Mouse (Mus musculus): ENCODE measurements around the gene Cebpz.

Cebpz gene

DNA sequence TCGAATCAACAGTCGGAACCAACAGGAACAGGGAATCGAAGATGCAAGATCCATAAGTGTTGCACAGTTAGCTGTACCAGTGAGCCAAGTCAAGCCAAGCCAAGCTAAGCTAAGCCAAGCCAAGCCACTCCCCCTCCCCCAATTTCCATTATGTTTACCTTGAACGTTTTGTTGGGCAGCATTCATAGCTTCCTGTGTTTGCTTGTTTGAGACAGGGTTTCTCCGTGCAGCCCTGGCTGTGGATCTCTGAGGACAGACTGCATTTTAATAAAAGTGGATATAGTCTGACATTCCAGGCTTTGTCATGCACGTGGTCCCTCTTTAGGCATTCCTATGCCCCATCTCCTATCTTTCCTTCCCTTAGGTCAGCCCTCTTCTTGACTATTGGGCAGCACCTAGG, 21.1 kb downstream of the Cebpz start:
- TF ChIP-seq POU5F1 (IDR thresholded peaks at IDR 0.05; ENCODE audit: borderline replicate concordance, low read length) (0 out of 2 replicates have a peak, but pooled peaks have one; percentile 29), CTCF (conservative IDR thresholded peaks at IDR 0.05; ENCODE audit: low read length) (no peak), NANOG (IDR thresholded peaks at IDR 0.05; ENCODE audit: borderline replicate concordance, low read length) (no peak)

GRCm38 (mm10) chr17:78913921-78914320, 22.9 kb downstream of the Cebpz start:
- peaks cover 14% of the 10 kb centered on the region for H3K36me3 ChIP-seq (ENCODE audit: insufficient read depth, low read length)
- peaks cover 48% of the 10 kb centered on the region for H3K4me1 ChIP-seq (replicated peaks; ENCODE audit: low read depth, low read length)
- TF ChIP-seq POU5F1 (IDR thresholded peaks at IDR 0.05; ENCODE audit: borderline replicate concordance, low read length) = no peak
- TF ChIP-seq NANOG (IDR thresholded peaks at IDR 0.05; ENCODE audit: borderline replicate concordance, low read length) = no peak
- TF ChIP-seq CTCF (conservative IDR thresholded peaks at IDR 0.05; ENCODE audit: low read length) = no peak
- peak overlapping the region; percentile 86 for H3K4me3 ChIP-seq (replicated peaks; ENCODE audit: low read length)
- H3K9me3 ChIP-seq (ENCODE audit: low read length) = no peaks in the 10 kb centered on the region
- no peaks in the 10 kb centered on the region for H3K27me3 ChIP-seq (ENCODE audit: insufficient read depth, low read length)

More for the DNA sequence above, 21.1 kb downstream of the Cebpz start:
- H3K4me1 ChIP-seq (replicated peaks; ENCODE audit: low read depth, low read length) = peaks cover 48% of the 10 kb centered on the region
- peak overlapping the region; percentile 86 for H3K4me3 ChIP-seq (replicated peaks; ENCODE audit: low read length)
- no peaks in the 10 kb centered on the region for H3K27me3 ChIP-seq (ENCODE audit: insufficient read depth, low read length)
- H3K36me3 ChIP-seq (ENCODE audit: insufficient read depth, low read length) = peaks cover 32% of the 10 kb centered on the region
- no peaks in the 10 kb centered on the region for H3K9me3 ChIP-seq (ENCODE audit: low read length)

- Histone ChIP-seq H3K4me1 (replicated peaks; ENCODE audit: low read depth, low read length) (peaks cover 40% of the 10 kb centered on the region), H3K27me3 (ENCODE audit: insufficient read depth, low read length) (no peaks in the 10 kb centered on the region), H3K4me3 (replicated peaks; ENCODE audit: low read length) (peak overlapping the region; percentile 77), H3K36me3 (ENCODE audit: insufficient read depth, low read length) (peaks cover 4% of the 10 kb centered on the region), H3K9me3 (ENCODE audit: low read length) (no peaks in the 10 kb centered on the region)
- TF ChIP-seq CTCF (conservative IDR thresholded peaks at IDR 0.05; ENCODE audit: low read length) (no peak), NANOG (IDR thresholded peaks at IDR 0.05; ENCODE audit: borderline replicate concordance, low read length) (no peak), POU5F1 (IDR thresholded peaks at IDR 0.05; ENCODE audit: borderline replicate concordance, low read length) (no peak)
Observed at GRCm38 (mm10) chr17:78912861-78913281, 24.0 kb downstream of the Cebpz start.

- Histone ChIP-seq H3K4me1 (replicated peaks; ENCODE audit: low read depth, low read length) (peaks cover 16% of the 10 kb centered on the region), H3K9me3 (ENCODE audit: low read length) (no peaks in the 10 kb centered on the region), H3K4me3 (replicated peaks; ENCODE audit: low read length) (no peak overlapping the region), H3K27me3 (ENCODE audit: insufficient read depth, low read length) (no peaks in the 10 kb centered on the region), H3K36me3 (ENCODE audit: insufficient read depth, low read length) (no peaks in the 10 kb centered on the region)
- TF ChIP-seq POU5F1 (IDR thresholded peaks at IDR 0.05; ENCODE audit: borderline replicate concordance, low read length) = no peak
- no peak for TF ChIP-seq NANOG (IDR thresholded peaks at IDR 0.05; ENCODE audit: borderline replicate concordance, low read length)
- TF ChIP-seq CTCF (conservative IDR thresholded peaks at IDR 0.05; ENCODE audit: low read length) = no peak
Observed at GRCm38 (mm10) chr17:78909374-78909773, 27.5 kb downstream of the Cebpz start.

DNA sequence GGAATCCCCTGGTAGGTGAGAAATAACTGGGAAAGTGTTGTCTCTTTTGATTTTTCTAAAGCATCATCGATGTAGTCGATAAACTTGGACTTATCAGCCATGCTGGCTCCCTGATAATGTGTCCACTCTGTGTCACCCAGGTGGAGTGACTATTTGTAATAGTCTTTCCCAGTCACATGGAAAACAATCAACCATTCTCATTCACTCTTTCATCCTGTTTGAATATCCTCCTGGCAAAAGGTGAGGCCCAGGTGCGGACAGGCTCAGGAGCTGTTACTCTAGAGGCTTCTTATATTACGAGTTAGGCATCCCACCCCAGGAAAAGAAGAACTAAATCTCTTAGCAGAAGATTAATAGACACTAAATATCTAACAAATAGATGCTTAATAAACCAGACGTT, 30.0 kb downstream of the Cebpz start, which contains the start of gene Sult6b1:
Gene Sult6b1 (minus strand): TSS at position 101 of the 400 bp plus-strand sequence.
- Histone ChIP-seq H3K4me1 (replicated peaks; ENCODE audit: low read depth, low read length) (peaks cover 4% of the 10 kb centered on the region), H3K9me3 (ENCODE audit: low read length) (no peaks in the 10 kb centered on the region), H3K4me3 (replicated peaks; ENCODE audit: low read length) (no peak within 1 kb of the TSS), H3K27me3 (ENCODE audit: insufficient read depth, low read length) (no peaks in the 10 kb centered on the region), H3K36me3 (ENCODE audit: insufficient read depth, low read length) (no peaks in the 10 kb centered on the region)
- TF ChIP-seq POU5F1 (IDR thresholded peaks at IDR 0.05; ENCODE audit: borderline replicate concordance, low read length) = no peak
- TF ChIP-seq CTCF (conservative IDR thresholded peaks at IDR 0.05; ENCODE audit: low read length) = no peak
- no peak for TF ChIP-seq NANOG (IDR thresholded peaks at IDR 0.05; ENCODE audit: borderline replicate concordance, low read length)

DNA sequence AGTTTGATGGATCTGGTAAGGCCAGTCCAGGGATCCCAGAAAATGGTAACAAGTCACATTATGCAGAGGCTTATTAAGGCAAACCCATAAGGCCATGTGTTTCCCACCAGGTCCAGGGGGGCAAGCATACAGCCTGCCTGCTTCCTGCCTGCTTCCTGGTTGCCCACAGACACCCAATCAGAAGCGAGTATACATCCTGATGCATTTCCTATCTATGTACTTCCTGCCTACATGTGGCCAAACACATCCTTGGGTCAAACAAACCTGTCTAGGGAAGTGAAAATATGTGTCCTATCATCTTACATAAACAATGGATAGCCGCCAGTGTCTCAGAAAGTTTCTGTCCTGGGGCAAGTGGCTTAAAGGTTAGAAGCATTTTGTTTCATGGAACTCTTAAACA, 33.7 kb downstream of the Cebpz start:
- H3K4me3 ChIP-seq (replicated peaks; ENCODE audit: low read length) = no peak overlapping the region
- no peaks in the 10 kb centered on the region for H3K9me3 ChIP-seq (ENCODE audit: low read length)
- H3K4me1 ChIP-seq (replicated peaks; ENCODE audit: low read depth, low read length) = peaks cover 4% of the 10 kb centered on the region
- H3K36me3 ChIP-seq (ENCODE audit: insufficient read depth, low read length) = no peaks in the 10 kb centered on the region
- H3K27me3 ChIP-seq (ENCODE audit: insufficient read depth, low read length) = no peaks in the 10 kb centered on the region
- no peak for TF ChIP-seq CTCF (conservative IDR thresholded peaks at IDR 0.05; ENCODE audit: low read length)
- TF ChIP-seq NANOG (IDR thresholded peaks at IDR 0.05; ENCODE audit: borderline replicate concordance, low read length) = no peak
- no peak for TF ChIP-seq POU5F1 (IDR thresholded peaks at IDR 0.05; ENCODE audit: borderline replicate concordance, low read length)

- Histone ChIP-seq H3K4me1 (replicated peaks; ENCODE audit: low read depth, low read length) (peaks cover 17% of the 10 kb centered on the region), H3K36me3 (ENCODE audit: insufficient read depth, low read length) (peaks cover 25% of the 10 kb centered on the region), H3K9me3 (ENCODE audit: low read length) (no peaks in the 10 kb centered on the region), H3K4me3 (replicated peaks; ENCODE audit: low read length) (peak overlapping the region; percentile 69), H3K27me3 (ENCODE audit: insufficient read depth, low read length) (no peaks in the 10 kb centered on the region)
- TF ChIP-seq NANOG (IDR thresholded peaks at IDR 0.05; ENCODE audit: borderline replicate concordance, low read length) = no peak
- no peak for TF ChIP-seq CTCF (conservative IDR thresholded peaks at IDR 0.05; ENCODE audit: low read length)
- TF ChIP-seq POU5F1 (IDR thresholded peaks at IDR 0.05; ENCODE audit: borderline replicate concordance, low read length) = no peak
Observed at GRCm38 (mm10) chr17:78895394-78895793, 41.5 kb downstream of the Cebpz start.

GRCm38 (mm10) chr17:78894991-78895390, 41.9 kb downstream of the Cebpz start:
- Histone ChIP-seq H3K4me1 (replicated peaks; ENCODE audit: low read depth, low read length) (peaks cover 17% of the 10 kb centered on the region), H3K4me3 (replicated peaks; ENCODE audit: low read length) (peak overlapping the region; percentile 69), H3K36me3 (ENCODE audit: insufficient read depth, low read length) (peaks cover 28% of the 10 kb centered on the region), H3K9me3 (ENCODE audit: low read length) (no peaks in the 10 kb centered on the region), H3K27me3 (ENCODE audit: insufficient read depth, low read length) (no peaks in the 10 kb centered on the region)
- no peak for TF ChIP-seq CTCF (conservative IDR thresholded peaks at IDR 0.05; ENCODE audit: low read length)
- no peak for TF ChIP-seq NANOG (IDR thresholded peaks at IDR 0.05; ENCODE audit: borderline replicate concordance, low read length)
- TF ChIP-seq POU5F1 (IDR thresholded peaks at IDR 0.05; ENCODE audit: borderline replicate concordance, low read length) = no peak

GRCm38 (mm10) chr17:78891020-78891419, 45.8 kb downstream of the Cebpz start:
- TF ChIP-seq NANOG (IDR thresholded peaks at IDR 0.05; ENCODE audit: borderline replicate concordance, low read length) (no peak), CTCF (conservative IDR thresholded peaks at IDR 0.05; ENCODE audit: low read length) (no peak), POU5F1 (IDR thresholded peaks at IDR 0.05; ENCODE audit: borderline replicate concordance, low read length) (no peak)
- H3K4me1 ChIP-seq (replicated peaks; ENCODE audit: low read depth, low read length) = peaks cover 18% of the 10 kb centered on the region
- H3K4me3 ChIP-seq (replicated peaks; ENCODE audit: low read length) = no peak overlapping the region
- H3K9me3 ChIP-seq (ENCODE audit: low read length) = no peaks in the 10 kb centered on the region
- H3K27me3 ChIP-seq (ENCODE audit: insufficient read depth, low read length) = no peaks in the 10 kb centered on the region
- H3K36me3 ChIP-seq (ENCODE audit: insufficient read depth, low read length) = peaks cover 30% of the 10 kb centered on the region
